Mouse (Mus musculus) spleen, adult 18-20 months (tissue): ENCODE results near the gene Pak1ip1.

Experiments
- DNase-seq, 2 experiments: peaks; one replicate each; pipeline ENCODE4 v3.0.0; 2022; ENCODE audit warnings: mixed read lengths in 2 of 2

Pak1ip1 gene

GRCm38 (mm10) chr13:41008271-41008670 lies 7.4 kb downstream of the Pak1ip1 start:
- no peak for DNase-seq

- DNase-seq, result no peak
Measured at GRCm38 (mm10) chr13:41008946-41009345, 8.1 kb downstream of the Pak1ip1 start.

- peak; percentile 89 to 95 for DNase-seq
Measured at GRCm38 (mm10) chr13:41015829-41016634, 15.2 kb downstream of the Pak1ip1 start, which contains the start of gene Tmem14c. Tmem14c (plus strand) TSS chr13:41016292.

GRCm38 (mm10) chr13:41016797-41017405 lies 16.1 kb downstream of the Pak1ip1 start:
- DNase-seq, result no peak

- no peak for DNase-seq
Measured at GRCm38 (mm10) chr13:41017832-41018231, 17.0 kb downstream of the Pak1ip1 start.

- no peak for DNase-seq
Measured at GRCm38 (mm10) chr13:41018236-41018635, 17.4 kb downstream of the Pak1ip1 start.

- DNase-seq, result no peak
Measured at GRCm38 (mm10) chr13:41018756-41019591, 18.2 kb downstream of the Pak1ip1 start.

- DNase-seq, result no peak
Measured at GRCm38 (mm10) chr13:41020494-41020893, 19.7 kb downstream of the Pak1ip1 start.

GRCm38 (mm10) chr13:41021607-41022006 lies 20.8 kb downstream of the Pak1ip1 start:
- no peak for DNase-seq

- no peak for DNase-seq
Measured at GRCm38 (mm10) chr13:41022099-41022498, 21.3 kb downstream of the Pak1ip1 start.

- DNase-seq, result no peak
Measured at GRCm38 (mm10) chr13:41030098-41030497, 29.3 kb downstream of the Pak1ip1 start.

GRCm38 (mm10) chr13:41042511-41042910 lies 41.7 kb downstream of the Pak1ip1 start:
- DNase-seq, result no peak

- no peak for DNase-seq
Measured at GRCm38 (mm10) chr13:41045901-41046300, 45.1 kb downstream of the Pak1ip1 start.

- DNase-seq, result no peak
Measured at GRCm38 (mm10) chr13:41047280-41047679, 46.5 kb downstream of the Pak1ip1 start.

GRCm38 (mm10) chr13:41051965-41052364 lies 51.1 kb downstream of the Pak1ip1 start:
- no peak for DNase-seq
